Mouse (Mus musculus): ENCODE measurements around the gene P2rx6. TPM values are rescaled to one million over a fixed set of nuclear protein-coding genes. Genes with fewer than 3 reads are reported as not detected.

P2rx6 gene
- polyA plus RNA-seq (2014; fragmentation: Nextera tagmentation; extraction: Ambion mirVana): 0.27 and 0.37 TPM in 2 replicates

DNA sequence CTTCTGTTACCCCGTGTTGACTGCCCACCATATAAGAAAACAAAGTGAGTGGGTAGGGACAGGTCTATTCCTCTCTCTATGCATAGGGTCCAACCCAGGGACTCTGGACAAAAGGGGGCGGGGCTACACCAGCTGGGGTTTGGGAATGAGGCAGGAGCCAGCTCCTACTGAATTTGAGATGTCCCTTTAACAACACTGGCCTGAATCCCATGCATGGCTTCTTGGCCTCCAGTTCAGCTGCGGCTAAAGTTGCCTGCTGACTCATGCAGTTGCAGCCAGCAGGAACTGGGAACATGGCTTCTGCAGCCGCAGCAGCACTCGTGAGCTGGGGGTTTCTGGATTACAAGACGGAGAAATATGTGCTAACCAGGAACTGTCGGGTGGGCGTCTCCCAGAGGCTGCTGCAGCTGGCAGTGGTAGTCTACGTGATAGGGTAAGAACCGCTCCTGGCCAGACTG lies at the start of gene P2rx6:
Gene P2rx6, plus strand, starts transcription at position 135 of the 458 bp plus-strand sequence.
- H3K36me3 ChIP-seq (ENCODE audit: control insufficient read depth, insufficient read depth, low read length): no peaks in the 10 kb centered on the region
- no peaks in the 10 kb centered on the region for H3K9me3 ChIP-seq (ENCODE audit: control insufficient read depth, low read length)
- H3K4me1 ChIP-seq (ENCODE audit: control insufficient read depth, insufficient read depth, low read length): peaks cover 19% of the 10 kb centered on the region
- H3K4me2 ChIP-seq (replicated peaks; ENCODE audit: low read depth, low read length): peak within 1 kb of the TSS; percentile 53
- H3K4me3 ChIP-seq (ENCODE audit: low read length): peak within 1 kb of the TSS; percentile 30
- peak within 1 kb of the TSS; percentile 38; the same call in 1 of the 2 replicates for H3K9ac ChIP-seq (ENCODE audit: low read depth, low read length)
- 1% methylated on average over 10 of the region's 10 CpGs for WGBS
- ATAC-seq (ENCODE audit: low FRiP score, low TSS enrichment): peak; percentile 73
- H3K27me3 ChIP-seq (ENCODE audit: control insufficient read depth, insufficient read depth, low read length): no peaks in the 10 kb centered on the region; the same call in 1 of the 2 replicates
- H3K27ac ChIP-seq (ENCODE audit: low read depth, low read length): peak within 1 kb of the TSS; percentile 56

GRCm38 (mm10) chr16:17518910-17519309 lies 42.8 kb upstream of the P2rx6 start:
- Histone ChIP-seq H3K36me3 (ENCODE audit: control insufficient read depth, insufficient read depth, low read length) (peaks cover 74% of the 10 kb centered on the region), H3K9me3 (ENCODE audit: control insufficient read depth, low read length) (no peaks in the 10 kb centered on the region), H3K27ac (ENCODE audit: low read depth, low read length) (no peak overlapping the region), H3K27me3 (ENCODE audit: control insufficient read depth, insufficient read depth, low read length) (no peaks in the 10 kb centered on the region), H3K4me1 (ENCODE audit: control insufficient read depth, insufficient read depth, low read length) (no peaks in the 10 kb centered on the region), H3K4me2 (replicated peaks; ENCODE audit: low read depth, low read length) (no peak overlapping the region), H3K4me3 (ENCODE audit: low read length) (no peak overlapping the region), H3K9ac (ENCODE audit: low read depth, low read length) (no peak overlapping the region)
- 89% methylated on average over 2 of the region's 2 CpGs for WGBS
- ATAC-seq (ENCODE audit: low FRiP score, low TSS enrichment): no peak

DNA sequence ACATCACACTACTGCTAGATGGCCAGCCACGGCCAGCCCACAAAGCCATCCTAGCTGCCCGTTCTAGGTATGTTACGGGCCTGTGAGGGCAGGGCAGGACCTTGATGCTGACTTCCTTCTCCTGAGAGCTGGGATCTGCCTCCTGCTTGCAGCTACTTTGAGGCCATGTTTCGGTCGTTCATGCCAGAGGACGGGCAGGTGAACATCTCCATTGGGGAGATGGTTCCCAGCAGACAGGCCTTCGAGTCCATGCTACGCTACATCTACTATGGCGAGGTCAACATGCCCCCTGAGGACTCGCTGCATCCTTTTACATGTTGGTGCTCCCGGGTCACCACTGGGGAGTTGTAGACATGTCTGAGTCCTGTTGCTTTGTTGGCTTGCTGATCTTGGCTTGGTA lies 37.5 kb upstream of the P2rx6 start:
- H3K9ac ChIP-seq (ENCODE audit: low read depth, low read length): no peak overlapping the region
- ATAC-seq (ENCODE audit: low FRiP score, low TSS enrichment): no peak
- H3K4me3 ChIP-seq (ENCODE audit: low read length): no peak overlapping the region
- H3K27me3 ChIP-seq (ENCODE audit: control insufficient read depth, insufficient read depth, low read length): no peaks in the 10 kb centered on the region
- no peaks in the 10 kb centered on the region for H3K4me1 ChIP-seq (ENCODE audit: control insufficient read depth, insufficient read depth, low read length)
- H3K9me3 ChIP-seq (ENCODE audit: control insufficient read depth, low read length): no peaks in the 10 kb centered on the region
- 92% methylated on average over 11 of the region's 11 CpGs for WGBS
- no peak overlapping the region for H3K27ac ChIP-seq (ENCODE audit: low read depth, low read length)
- H3K4me2 ChIP-seq (replicated peaks; ENCODE audit: low read depth, low read length): no peak overlapping the region
- H3K36me3 ChIP-seq (ENCODE audit: control insufficient read depth, insufficient read depth, low read length): peaks cover 92% of the 10 kb centered on the region

GRCm38 (mm10) chr16:17525524-17525923 lies 36.2 kb upstream of the P2rx6 start:
- Histone ChIP-seq H3K27ac (ENCODE audit: low read depth, low read length) (no peak overlapping the region), H3K4me3 (ENCODE audit: low read length) (no peak overlapping the region), H3K4me2 (replicated peaks; ENCODE audit: low read depth, low read length) (no peak overlapping the region), H3K27me3 (ENCODE audit: control insufficient read depth, insufficient read depth, low read length) (no peaks in the 10 kb centered on the region), H3K9me3 (ENCODE audit: control insufficient read depth, low read length) (no peaks in the 10 kb centered on the region), H3K4me1 (ENCODE audit: control insufficient read depth, insufficient read depth, low read length) (peaks cover 7% of the 10 kb centered on the region; the same call in 1 of the 2 replicates), H3K9ac (ENCODE audit: low read depth, low read length) (no peak overlapping the region), H3K36me3 (ENCODE audit: control insufficient read depth, insufficient read depth, low read length) (peaks cover 81% of the 10 kb centered on the region)
- no peak for ATAC-seq (ENCODE audit: low FRiP score, low TSS enrichment)
- WGBS: 79% methylated on average over 3 of the region's 3 CpGs

GRCm38 (mm10) chr16:17526223-17526622 lies 35.5 kb upstream of the P2rx6 start:
- peaks cover 74% of the 10 kb centered on the region for H3K36me3 ChIP-seq (ENCODE audit: control insufficient read depth, insufficient read depth, low read length)
- WGBS: 91% methylated on average over 6 of the region's 6 CpGs
- no peaks in the 10 kb centered on the region for H3K9me3 ChIP-seq (ENCODE audit: control insufficient read depth, low read length)
- no peak overlapping the region for H3K4me2 ChIP-seq (replicated peaks; ENCODE audit: low read depth, low read length)
- no peak overlapping the region for H3K4me3 ChIP-seq (ENCODE audit: low read length)
- peaks cover 7% of the 10 kb centered on the region; the same call in 1 of the 2 replicates for H3K4me1 ChIP-seq (ENCODE audit: control insufficient read depth, insufficient read depth, low read length)
- H3K27ac ChIP-seq (ENCODE audit: low read depth, low read length): no peak overlapping the region
- H3K9ac ChIP-seq (ENCODE audit: low read depth, low read length): no peak overlapping the region
- no peaks in the 10 kb centered on the region for H3K27me3 ChIP-seq (ENCODE audit: control insufficient read depth, insufficient read depth, low read length)
- no peak for ATAC-seq (ENCODE audit: low FRiP score, low TSS enrichment)

- ATAC-seq (ENCODE audit: low FRiP score, low TSS enrichment): no peak
- peaks cover 60% of the 10 kb centered on the region for H3K36me3 ChIP-seq (ENCODE audit: control insufficient read depth, insufficient read depth, low read length)
- no peak overlapping the region for H3K9ac ChIP-seq (ENCODE audit: low read depth, low read length)
- H3K27ac ChIP-seq (ENCODE audit: low read depth, low read length): no peak overlapping the region
- H3K27me3 ChIP-seq (ENCODE audit: control insufficient read depth, insufficient read depth, low read length): no peaks in the 10 kb centered on the region
- H3K9me3 ChIP-seq (ENCODE audit: control insufficient read depth, low read length): no peaks in the 10 kb centered on the region
- H3K4me1 ChIP-seq (ENCODE audit: control insufficient read depth, insufficient read depth, low read length): peaks cover 12% of the 10 kb centered on the region
- no peak overlapping the region for H3K4me2 ChIP-seq (replicated peaks; ENCODE audit: low read depth, low read length)
- H3K4me3 ChIP-seq (ENCODE audit: low read length): no peak overlapping the region
These were observed 34.1 kb upstream of the P2rx6 start for GRCm38 (mm10) chr16:17527606-17528005.

DNA sequence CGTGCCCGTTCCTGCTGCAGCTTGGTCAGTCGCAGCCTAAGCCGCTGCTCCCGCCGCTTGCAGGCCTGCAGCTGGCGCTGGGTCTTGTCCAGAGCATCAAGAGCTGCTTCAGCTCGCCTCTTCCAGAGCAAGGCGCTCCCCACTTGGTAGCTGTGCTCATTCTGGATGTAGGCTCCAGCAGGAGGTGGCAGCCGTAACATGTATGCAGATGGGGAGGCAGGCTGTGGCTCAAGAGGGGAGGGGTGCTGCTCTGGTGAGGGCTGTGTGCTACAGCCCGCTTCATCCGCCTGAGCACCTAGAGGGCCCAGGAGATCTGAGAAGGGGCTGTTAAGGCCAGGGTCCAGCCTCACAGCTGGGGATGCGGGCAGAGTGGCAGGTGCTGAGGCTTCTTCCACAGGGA lies 33.4 kb upstream of the P2rx6 start:
- H3K4me2 ChIP-seq (replicated peaks; ENCODE audit: low read depth, low read length): no peak overlapping the region
- 90% methylated on average over 13 of the region's 13 CpGs for WGBS
- peaks cover 54% of the 10 kb centered on the region for H3K36me3 ChIP-seq (ENCODE audit: control insufficient read depth, insufficient read depth, low read length)

GRCm38 (mm10) chr16:17529981-17530586 lies 31.6 kb upstream of the P2rx6 start:
- Histone ChIP-seq H3K4me3 (ENCODE audit: low read length) (peak overlapping the region; percentile 67), H3K9ac (ENCODE audit: low read depth, low read length) (peak overlapping the region; percentile 81), H3K9me3 (ENCODE audit: control insufficient read depth, low read length) (no peaks in the 10 kb centered on the region), H3K4me1 (ENCODE audit: control insufficient read depth, insufficient read depth, low read length) (peaks cover 12% of the 10 kb centered on the region), H3K27ac (ENCODE audit: low read depth, low read length) (peak overlapping the region; percentile 95), H3K36me3 (ENCODE audit: control insufficient read depth, insufficient read depth, low read length) (peaks cover 40% of the 10 kb centered on the region), H3K27me3 (ENCODE audit: control insufficient read depth, insufficient read depth, low read length) (no peaks in the 10 kb centered on the region), H3K4me2 (replicated peaks; ENCODE audit: low read depth, low read length) (peak overlapping the region; percentile 74)
- 15% methylated on average over 17 of the region's 17 CpGs for WGBS
- ATAC-seq (ENCODE audit: low FRiP score, low TSS enrichment): peak; percentile 23; the same call in 1 of the 2 replicates

More for the DNA sequence above, 33.4 kb upstream of the P2rx6 start:
- H3K4me3 ChIP-seq (ENCODE audit: low read length): no peak overlapping the region
- no peaks in the 10 kb centered on the region for H3K27me3 ChIP-seq (ENCODE audit: control insufficient read depth, insufficient read depth, low read length)
- H3K27ac ChIP-seq (ENCODE audit: low read depth, low read length): no peak overlapping the region
- H3K9me3 ChIP-seq (ENCODE audit: control insufficient read depth, low read length): no peaks in the 10 kb centered on the region
- H3K4me1 ChIP-seq (ENCODE audit: control insufficient read depth, insufficient read depth, low read length): peaks cover 12% of the 10 kb centered on the region
- H3K9ac ChIP-seq (ENCODE audit: low read depth, low read length): no peak overlapping the region
- no peak for ATAC-seq (ENCODE audit: low FRiP score, low TSS enrichment)

GRCm38 (mm10) chr16:17530640-17531288 lies 30.9 kb upstream of the P2rx6 start, which contains the start of gene Thap7:
TSS of gene Thap7 (minus strand) at chr16:17531136.
- Histone ChIP-seq H3K36me3 (ENCODE audit: control insufficient read depth, insufficient read depth, low read length) (peaks cover 34% of the 10 kb centered on the region), H3K27ac (ENCODE audit: low read depth, low read length) (peak within 1 kb of the TSS; percentile 95), H3K4me2 (replicated peaks; ENCODE audit: low read depth, low read length) (peak within 1 kb of the TSS; percentile 74), H3K9me3 (ENCODE audit: control insufficient read depth, low read length) (no peaks in the 10 kb centered on the region), H3K27me3 (ENCODE audit: control insufficient read depth, insufficient read depth, low read length) (no peaks in the 10 kb centered on the region), H3K4me3 (ENCODE audit: low read length) (peak within 1 kb of the TSS; percentile 67), H3K4me1 (ENCODE audit: control insufficient read depth, insufficient read depth, low read length) (peaks cover 12% of the 10 kb centered on the region), H3K9ac (ENCODE audit: low read depth, low read length) (peak within 1 kb of the TSS; percentile 81)
- peak; percentile 95 for ATAC-seq (ENCODE audit: low FRiP score, low TSS enrichment)
- under 1% methylated on average over 67 of the region's 67 CpGs for WGBS

Data from kidney, embryonic 14.5 days (tissue).